Mouse (Mus musculus) cerebellum, postnatal 10 days (tissue): ENCODE measurements at regions not wholly inside any gene's neighbourhood (a gene's known extent, or its start where the extent isn't known, plus 50 kb on each side); places are given as distances from the start of the nearest gene placed in this dataset.

Source experiments
- DNase-seq, 2 experiments: peaks; one replicate each; pipeline ENCODE4 v3.0.0; 2021; ENCODE audit warnings: mixed read lengths in 2 of 2

DNA sequence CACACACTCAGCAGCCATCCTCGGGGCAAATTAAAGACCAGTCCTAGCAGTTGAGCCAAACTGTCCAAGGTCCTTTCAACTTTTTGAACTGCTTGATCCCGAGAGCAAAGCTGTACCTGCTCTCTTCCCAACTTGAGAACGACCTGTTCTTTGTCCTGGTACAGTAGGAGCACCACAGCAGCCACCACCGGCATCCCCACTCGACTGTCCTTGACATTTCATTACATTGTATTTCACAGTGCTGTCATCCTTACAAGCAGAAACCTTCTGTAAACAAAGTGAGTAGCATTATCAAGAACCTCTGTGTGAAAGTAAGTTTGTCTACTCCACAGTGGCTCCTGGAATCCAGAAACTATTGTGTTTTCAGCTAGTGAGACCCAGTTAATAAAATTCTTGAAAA is 240.2 kb upstream of the Zfp462 start:
- DNase-seq = no peak

DNA sequence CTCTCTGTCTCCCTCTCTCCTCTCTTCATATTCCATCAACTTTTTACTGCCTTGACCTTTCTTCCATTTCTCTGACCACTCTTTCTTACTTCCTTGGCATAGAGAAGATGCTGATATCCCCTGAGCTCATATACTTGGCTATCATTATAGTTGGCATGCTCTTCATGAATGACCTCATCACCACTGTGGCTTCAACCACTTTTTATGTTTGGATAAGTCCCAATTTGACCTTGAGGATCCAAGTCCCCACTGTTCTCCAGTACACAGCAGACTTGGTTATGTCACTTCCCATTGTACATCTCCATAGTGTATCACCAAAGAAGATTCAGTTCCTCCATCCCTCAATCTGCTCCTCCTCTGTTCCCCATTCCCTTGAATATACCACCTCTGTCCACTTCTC is 235.1 kb upstream of the Zfp462 start:
- no peak for DNase-seq

DNA sequence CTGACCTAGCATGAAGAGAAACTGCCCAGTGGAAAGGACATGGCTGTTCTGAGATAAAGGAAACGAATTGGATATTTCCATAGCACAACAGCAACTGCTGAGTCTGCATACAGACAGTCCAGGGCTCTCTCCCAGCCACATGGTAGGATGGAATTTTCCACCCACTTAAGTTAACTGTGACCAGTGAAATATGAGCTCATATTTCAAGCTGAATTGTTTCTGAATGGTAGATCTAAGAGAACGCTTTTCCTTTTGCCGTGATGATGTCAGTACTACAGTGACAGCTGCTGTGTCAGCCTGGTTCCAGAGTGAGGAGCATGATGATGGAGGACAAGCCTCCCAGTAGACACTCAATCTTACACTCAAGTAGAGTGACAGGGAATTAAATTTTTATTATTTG is 231.9 kb upstream of the Zfp462 start:
- DNase-seq = no peak

DNA sequence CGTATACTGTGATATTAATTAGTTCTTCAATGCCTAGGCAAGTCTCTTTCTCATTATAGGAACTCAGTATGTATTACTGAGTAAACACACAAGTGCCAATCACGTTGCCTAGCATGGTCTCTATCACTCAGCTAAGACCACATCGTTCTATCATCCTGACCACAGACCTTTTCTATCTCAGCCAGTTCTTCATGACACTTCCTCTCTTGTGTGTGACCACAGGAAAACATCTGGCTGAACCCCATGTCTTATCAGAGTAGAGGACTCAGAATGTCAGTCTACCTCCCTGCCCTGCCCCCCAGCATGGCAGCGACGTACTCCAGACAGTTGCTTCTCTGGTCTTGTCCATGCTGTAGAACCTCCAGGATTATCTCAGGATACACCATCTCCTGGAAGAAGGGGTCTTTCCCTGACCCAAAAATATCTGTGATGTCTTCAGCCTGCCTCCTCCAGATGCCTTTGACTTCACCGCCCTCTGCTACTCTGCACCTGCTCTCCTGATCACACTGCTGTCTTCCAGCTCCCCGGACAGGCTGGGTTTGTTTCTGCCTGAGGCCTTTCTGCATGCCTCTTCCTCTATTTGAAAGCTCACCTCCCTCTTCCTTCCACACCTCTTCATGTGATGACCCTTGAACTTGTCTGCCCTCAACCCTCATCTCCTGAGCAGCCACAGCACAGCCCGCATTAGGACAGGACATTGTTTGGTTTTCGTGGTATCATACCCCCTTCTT is 230.1 kb upstream of the Zfp462 start:
- no peak for DNase-seq

DNA sequence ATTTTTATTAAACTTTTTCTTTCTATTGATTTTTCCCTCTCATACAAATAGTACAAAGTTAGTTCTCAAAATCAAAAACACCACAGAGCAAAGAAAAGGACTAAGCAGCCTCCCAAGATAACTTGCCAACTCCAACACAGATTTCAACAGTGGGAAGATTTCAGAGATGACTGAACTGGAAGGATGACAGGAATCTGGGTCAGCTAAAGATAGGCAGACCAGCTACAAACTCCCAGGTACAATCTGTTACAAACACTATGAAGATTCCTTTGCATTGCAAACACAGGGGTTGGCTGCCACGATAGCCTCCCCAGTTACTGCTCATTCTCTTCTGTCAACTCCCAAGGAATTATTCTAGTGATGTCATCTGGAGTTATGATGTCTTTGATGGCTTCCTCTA is 226.8 kb upstream of the Zfp462 start:
- peak; percentile 29 to 53 for DNase-seq

DNA sequence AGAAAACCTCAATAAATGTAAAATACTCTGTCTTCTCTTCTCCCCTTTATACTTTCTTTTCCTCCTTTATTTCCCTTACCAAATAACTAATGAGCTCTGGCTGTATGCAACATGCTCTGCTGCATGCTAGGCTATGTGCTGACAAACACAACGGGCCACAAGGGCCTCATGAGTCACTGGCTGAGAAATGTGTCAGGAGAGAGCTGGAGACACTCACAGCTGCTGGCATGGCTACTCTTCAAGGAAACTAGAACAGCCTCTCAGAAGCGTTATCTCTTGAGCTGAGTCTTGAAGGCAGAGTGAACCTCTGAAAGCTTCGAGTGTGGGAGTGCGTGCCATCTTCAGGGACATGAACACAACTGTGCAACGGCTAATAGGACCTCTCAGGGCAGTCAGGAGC is 205.8 kb upstream of the Zfp462 start:
- DNase-seq = no peak

DNA sequence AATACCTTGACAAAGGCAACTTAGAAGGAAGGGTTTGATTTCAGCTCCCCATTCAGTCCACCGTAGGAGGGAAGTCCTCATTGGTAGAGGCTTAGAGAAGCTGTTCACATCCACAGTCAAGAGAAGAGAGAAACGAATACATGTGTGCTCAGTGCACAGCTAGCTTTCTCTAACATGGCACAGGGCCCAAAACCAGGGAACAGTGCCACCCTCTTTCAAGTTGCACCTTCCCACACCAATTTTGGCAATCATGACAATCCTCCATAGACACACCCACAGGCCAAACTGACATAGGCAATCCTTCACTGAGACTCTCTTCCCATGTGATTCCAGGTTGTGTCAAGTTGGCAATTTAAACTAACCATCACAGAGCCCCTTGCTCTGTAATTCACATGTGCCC is 193.4 kb upstream of the Zfp462 start:
- peak in 1 of 2 experiments; percentile 10 for DNase-seq

DNA sequence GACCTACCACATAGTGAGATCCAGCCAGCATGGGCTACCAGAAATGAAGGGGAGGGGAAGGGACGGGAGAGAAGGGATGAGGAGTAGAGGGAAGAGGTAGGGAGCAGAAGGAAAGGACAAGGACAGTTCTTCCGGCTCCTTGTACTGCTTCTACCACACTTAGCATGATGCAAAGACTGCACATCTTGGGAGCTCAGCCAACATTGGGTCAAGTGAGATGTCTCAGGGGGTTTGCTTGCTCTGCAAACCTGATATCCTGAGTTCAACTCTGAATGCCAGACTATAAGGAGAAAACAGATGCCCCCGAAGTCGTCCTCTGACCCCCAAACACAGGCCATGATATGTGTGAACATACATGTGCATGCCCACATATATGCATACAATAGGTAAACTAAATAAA is 188.4 kb upstream of the Zfp462 start:
- DNase-seq = peak in 1 of 2 experiments; percentile 20

DNA sequence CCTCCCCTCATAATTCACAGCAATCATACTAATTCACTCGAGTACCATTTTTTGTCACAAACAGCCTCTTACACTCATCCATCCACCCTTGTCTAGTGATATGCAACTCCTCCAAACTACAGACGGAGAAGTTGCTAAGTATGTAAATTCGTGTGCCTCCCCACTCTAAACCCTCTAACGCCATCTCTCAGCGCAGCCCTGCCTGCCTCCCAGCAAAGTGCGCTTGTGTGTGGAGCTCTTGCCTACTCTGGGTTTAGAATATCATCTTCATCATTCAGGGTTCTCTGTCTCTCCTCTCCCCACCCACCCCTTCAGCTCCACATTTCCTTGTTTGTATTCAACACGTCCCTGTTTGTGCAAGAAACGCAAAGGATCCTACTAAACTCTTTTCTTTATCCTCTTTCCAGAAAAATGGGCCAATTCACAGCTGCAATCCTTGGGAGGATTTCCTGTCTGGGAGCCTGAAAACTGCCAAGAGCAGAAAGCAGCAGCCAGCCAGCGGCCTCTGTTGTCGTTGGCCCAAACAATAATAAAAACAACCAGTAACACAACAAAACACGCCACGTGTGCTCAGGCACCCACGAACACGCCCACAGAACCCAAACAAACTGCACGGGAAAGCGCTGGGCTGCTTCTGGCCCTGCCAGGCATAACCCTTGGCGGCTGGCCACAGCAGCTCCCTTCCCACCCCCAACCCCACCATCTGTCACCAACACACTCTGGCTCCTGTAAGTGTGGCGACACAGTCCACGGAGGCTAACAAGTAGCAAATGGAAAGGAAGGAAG is 186.9 kb upstream of the Zfp462 start:
- DNase-seq = peak; percentile 96

DNA sequence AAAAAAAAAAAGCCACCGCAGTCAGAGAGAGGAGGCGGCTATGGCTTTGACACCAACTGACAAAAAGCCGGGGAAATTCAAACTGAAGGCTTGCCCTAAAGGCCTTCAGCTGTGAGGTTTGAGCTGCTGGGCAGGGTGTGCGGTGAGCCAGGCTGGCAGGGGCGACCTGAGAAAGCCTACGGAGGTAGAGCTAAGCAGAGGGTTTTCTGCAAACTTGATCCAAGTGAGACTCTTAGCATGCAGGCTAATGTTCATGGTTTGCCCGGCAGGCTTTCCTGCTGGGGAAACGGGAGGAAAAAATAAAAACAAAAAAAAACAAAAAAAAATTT is 186.4 kb upstream of the Zfp462 start:
- DNase-seq = no peak

DNA sequence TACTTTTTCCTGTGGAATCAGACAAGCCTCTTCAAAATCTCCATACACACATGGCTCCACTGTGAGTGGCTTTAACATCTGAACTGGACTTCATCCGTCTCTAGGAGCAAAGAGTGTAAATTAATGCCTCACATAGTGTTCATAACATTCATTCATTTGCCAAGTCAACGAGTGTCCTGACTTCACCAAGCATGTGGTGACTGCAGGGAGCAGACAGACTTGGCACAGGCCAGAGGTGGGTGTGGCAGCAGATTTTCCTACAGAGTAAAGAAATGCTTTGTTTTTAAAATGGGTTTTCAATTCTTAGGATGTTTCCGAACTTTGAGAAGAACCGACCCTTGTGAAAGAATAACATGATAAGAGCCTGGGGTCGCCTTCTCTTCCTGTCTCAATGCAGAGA is 183.6 kb upstream of the Zfp462 start:
- DNase-seq = peak; percentile 51 to 70

DNA sequence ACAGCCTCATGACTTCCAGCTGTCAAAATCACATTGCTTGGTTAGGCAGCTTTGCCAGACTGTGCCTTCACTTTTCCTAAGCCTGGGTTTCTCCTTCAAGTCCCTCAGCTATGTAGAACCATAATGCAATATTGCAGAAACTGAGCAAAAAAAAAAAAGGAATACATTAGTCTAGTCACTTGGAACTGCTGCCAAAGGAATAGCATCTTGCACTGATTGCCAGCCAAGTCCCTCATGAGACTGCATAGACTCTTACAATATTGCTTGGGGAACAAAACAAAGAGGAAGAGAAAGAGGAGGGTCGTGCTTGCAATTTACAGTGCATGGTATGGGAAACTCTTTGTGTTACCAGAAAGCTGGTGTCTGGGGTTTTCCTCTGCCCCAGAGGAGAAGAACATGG is 179.8 kb upstream of the Zfp462 start:
- peak; percentile 28 to 34 for DNase-seq

DNA sequence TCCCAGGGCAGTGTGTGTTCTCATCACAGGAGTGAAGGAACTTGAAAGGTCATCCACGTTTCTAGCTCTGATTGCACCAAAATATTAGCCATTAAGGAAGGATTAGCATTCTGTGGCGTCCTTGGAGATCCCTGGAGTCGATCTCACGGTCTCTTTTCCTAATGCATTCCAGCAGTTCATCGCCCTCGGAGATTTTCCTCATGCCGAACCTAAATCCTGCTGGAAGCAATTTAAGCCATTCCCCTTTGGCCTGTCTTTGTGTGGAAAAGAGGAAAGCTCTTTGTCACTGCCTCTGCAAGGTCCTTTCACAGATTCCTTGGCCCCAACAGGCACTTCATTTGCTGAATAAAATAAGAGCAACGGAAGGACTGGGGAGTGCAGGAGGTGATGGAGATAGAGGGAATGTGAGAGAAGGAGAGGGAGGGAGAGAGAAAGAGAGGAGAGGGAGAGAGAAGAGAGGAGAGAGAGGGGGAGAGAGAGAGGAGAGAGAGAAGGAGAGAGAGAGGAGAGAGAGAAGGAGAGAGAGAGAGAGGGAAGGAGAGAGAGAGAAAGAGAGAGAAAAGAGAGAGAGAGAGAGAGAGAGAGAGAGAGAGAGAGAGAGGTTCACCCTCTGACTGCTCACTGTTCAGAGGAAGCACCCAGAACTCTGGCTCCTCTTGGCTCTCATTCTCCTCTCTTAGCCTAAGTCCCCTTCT is 177.2 kb upstream of the Zfp462 start:
- no peak for DNase-seq

DNA sequence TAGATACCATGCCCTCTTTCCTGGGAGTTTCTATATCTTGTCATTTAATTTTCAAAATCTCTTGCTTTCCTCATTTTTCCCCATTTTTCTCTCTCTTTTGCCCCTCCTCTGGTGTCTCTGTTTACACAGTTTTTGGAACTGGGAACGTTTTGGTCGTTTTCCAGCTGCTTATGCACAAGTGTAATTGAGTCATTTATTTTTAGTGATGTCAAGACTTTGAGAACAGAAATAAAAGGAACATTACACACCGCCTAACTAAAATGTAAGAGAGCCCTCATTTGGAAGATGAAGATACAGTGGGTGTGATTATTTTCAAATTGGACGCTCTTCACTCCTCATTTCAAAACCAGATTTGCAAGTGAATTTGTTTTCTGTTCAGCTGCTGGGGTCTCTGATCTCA is 176.0 kb upstream of the Zfp462 start:
- DNase-seq = no peak

DNA sequence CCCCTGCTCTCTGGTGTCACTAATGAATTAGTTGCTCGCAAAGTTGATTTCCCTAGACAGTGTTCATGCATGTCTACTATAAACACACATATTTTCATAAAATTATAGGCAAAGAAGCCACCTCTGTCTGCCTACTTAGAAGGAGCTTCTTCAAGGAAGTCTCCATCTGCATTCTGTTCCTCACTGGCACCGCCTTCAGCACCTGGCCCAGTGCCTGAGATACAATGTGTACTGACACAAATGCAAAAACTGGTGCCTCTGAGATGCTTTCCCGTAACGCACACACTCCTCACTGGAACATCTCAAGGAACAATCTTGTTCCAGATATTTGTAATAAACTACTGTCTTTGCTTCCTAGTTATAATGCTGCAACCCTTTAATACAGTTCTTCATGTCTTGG is 170.8 kb upstream of the Zfp462 start:
- DNase-seq = peak; percentile 72 to 80

DNA sequence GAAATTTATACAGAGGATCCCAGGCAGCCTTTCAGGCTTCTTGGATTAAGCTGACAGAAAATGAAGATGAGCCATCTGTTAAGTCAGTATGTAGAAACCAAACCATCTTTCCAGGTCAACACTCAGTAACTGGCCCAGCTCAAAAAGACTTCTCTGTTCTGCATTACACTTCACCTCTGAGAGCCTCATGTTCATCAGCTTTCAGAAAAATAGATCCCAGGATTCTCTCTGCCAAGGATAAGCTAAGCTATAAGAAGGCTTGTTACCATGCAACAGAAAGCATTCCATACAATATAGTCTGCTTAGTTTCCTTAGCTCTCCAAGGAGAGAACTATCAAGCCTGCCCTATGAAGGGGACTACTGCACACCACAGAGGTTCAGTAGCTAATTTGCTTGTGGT is 170.1 kb upstream of the Zfp462 start:
- DNase-seq = no peak

DNA sequence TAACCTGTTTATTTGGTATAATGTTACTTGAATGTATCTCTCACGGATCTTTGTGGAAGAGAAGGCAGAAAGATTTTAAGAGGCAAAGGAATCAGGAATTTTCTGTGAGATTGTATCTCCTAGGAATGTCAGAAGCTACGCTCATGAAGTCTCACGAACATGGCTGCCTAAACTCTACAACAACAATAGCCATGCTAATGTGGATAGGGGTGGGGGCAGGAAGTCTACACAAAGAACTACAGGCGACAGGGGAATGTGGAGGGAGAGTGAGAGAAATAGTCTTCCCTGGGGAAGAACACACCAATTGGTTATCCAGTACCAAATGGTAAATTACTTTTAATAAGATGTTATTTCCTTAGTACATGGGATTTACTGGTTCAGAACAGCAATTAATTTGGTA is 164.3 kb upstream of the Zfp462 start:
- DNase-seq = no peak

DNA sequence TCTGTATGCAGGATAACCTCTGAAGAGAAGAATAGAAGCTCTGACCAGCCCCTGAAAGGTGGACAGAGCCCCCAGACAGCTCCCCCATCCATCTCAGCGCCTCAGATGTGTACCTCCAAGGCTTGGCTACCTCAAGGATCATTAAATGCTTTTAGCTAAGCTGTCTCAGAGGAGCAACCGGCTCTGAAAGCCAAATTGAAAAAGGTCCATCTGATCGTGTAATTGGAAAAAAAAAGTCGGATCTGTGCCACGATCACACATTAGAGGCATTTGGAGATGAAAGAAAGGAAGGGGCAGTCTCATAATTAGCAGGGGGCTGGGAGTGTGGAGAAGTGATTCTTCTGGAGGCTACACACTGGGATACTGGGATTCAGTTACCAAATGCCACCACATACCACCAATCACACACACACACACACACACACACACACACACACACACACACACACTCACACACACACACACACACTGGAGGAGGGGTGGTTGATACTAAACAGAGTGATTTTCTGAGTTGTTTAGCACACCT is 153.6 kb upstream of the Zfp462 start:
- DNase-seq = peak; percentile 28 to 47

DNA sequence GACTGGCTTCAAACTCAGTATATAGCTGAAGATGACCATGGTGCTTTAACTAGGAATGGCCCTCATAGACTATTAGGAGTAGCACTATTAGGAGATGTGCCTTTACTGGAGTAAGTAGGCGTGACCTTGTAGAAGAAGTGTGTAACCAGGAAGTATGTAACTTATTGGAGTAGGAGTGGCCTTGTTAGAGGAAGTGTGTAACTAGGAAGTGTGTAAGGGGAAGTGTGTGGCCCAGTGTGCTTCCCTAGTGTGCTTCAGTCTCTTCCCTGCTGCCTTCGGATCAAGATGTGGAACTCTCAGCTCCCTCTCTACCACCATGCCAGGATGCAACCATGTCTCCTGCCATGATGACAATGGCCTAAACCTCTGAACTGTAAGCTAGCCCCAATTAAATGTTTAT is 151.0 kb upstream of the Zfp462 start:
- no peak for DNase-seq

DNA sequence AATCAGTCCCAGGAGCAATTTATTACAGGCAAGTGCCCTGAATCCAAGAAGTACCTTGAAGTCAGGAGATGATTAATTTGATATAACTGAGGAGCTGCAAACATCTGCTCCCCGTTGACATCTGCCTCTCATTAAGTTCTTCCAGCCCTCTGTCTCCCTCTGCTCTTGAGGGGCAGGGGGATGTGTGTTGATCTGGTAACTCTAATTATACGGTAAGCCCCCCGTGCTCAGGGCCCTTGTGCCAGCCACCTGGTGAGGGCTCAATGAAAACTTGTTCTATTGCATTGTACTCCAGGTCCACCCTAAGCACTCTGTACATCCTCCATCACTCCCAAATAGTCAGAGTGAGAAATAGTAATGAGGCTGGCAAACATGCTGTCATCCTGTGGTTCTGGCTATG is 149.6 kb upstream of the Zfp462 start:
- DNase-seq = no peak

DNA sequence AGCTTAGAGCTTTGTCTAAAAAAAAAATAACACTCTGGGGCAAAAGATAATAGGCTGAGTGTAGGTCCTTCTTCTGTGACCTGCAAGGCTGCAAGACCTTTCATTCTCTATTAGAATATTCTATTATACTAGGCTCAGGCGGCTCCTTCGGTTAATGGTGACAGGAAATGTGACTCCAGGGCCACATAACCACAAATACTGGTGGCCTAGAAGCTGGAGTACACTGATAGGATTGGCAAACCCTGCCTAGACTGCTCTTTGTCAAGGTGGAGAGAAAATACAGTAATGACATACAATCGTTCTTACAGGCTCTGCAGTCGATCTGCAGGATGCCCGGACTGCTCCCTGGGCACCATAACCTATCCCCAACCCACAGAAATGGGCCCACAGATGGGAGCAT is 146.3 kb upstream of the Zfp462 start:
- no peak for DNase-seq

DNA sequence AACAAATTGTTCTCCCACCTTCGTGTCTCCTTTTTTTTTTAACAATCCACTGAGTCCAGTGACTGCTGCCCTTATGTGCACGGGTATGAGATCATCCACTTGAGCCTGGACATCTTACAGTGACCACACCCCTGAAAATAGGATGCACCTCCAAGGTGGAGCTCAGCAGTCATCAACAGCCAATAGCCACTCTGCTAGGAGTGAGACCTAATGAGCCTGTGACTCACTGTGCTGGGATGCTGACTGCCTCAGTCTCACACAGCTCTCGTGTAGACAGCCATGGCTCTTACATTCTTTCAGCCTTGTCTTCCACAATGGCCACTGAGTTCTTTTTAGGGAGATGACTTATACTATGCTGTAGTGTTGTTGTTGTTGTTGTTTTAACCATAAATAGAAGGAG is 133.7 kb upstream of the Zfp462 start:
- no peak for DNase-seq

DNA sequence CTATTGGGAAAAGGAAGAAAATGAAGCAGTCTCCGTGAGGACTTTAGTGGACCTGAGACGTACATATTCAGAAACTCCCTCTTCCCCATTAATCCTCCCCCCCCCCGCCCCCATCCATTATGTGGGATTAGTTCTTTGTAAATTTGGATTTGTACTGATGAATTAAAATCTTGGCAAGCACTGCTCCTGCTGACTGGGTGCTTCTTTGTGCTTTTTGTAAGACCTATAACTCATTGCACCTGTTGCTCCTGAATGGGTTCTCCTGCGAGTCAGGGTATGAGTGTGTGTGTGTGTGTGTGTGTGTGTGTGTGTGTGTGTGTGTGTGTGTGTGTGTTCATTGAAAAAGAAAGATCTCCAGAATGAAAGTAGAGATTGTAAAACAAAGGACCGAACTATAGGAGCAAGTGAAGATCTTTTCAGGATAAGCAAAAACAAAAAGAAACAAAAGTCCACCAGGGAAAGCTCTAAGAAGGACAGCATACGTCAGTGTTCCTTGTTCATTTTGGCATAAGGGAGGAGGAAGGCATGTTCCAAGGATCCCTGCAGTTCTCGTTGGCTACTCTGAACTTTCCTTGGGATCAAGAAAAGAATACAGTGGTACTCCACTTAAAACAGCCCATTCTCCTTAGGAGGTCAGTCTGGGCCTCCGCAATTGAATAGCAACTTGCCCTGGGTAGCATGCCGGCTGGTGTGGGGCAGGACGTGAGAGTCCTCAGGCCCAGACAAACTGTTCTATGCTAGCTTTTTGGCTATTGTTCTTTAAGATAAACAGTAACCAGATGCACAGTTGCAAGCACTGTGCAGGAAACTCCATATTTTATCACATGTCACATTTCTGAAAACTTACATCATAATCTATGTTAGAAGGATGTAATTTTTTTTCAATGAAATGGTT is 131.9 kb upstream of the Zfp462 start:
- DNase-seq = no peak
